Mouse (Mus musculus) spleen, adult 2 months (tissue): ENCODE data around the gene Tbc1d19.

Source experiments
- CTCF ChIP-seq: fragments of 200-500 bp; IDR thresholded peaks from 2 replicates; pipeline ENCODE4 v1.5.1; 2011; ENCODE audit warnings: mild to moderate bottlenecking, inconsistent platforms; ENCODE audit not compliant: insufficient read depth, insufficient read length, insufficient replicate concordance; ENCODE audit errors: extremely low read depth
- POLR2A ChIP-seq: fragments of 200-500 bp; IDR thresholded peaks from 2 replicates; pipeline ENCODE4 v1.6.1; 2011; ENCODE audit warnings: low read depth, low read length, inconsistent platforms

GRCm38 (mm10) chr5:53841256-53841655 lies 31.9 kb downstream of the Tbc1d19 start:
- TF ChIP-seq POLR2A: no peak
- no peak for TF ChIP-seq CTCF
